Mouse (Mus musculus) C2C12 (cell line): ENCODE data around the gene Elovl6. TPM values are rescaled to one million over a fixed set of nuclear protein-coding genes. Genes with fewer than 3 reads are reported as not detected.

Source experiments
- H3K27me3 ChIP-seq: one replicate; pipeline ENCODE4 v1.6.1; 2011; ENCODE audit not compliant: control insufficient read depth, insufficient read depth, insufficient read length
- H3K36me3 ChIP-seq: one replicate; pipeline ENCODE4 v1.6.1; 2011; ENCODE audit not compliant: control insufficient read depth, insufficient read depth
- H3K4me3 ChIP-seq: one replicate; pipeline ENCODE4 v1.5.1; 2011; ENCODE audit warnings: mild to moderate bottlenecking, control low read depth; ENCODE audit not compliant: poor library complexity, insufficient read depth, severe bottlenecking
- H3K79me2 ChIP-seq: one replicate; pipeline ENCODE4 v1.6.1; 2011; ENCODE audit not compliant: control insufficient read depth, insufficient read depth
- H3K79me3 ChIP-seq: one replicate; pipeline ENCODE4 v1.6.1; 2011; ENCODE audit warnings: low read depth, control low read depth
- H3ac ChIP-seq: one replicate; pipeline ENCODE3; 2011; ENCODE audit warnings: low read depth; ENCODE audit not compliant: control insufficient read depth, insufficient read length
- CEBPB ChIP-seq: IDR thresholded peaks from one replicate; pipeline ENCODE4 v1.6.1; 2011; ENCODE audit warnings: low read depth, mild to moderate bottlenecking, control low read depth, moderate library complexity
- CTCF ChIP-seq: IDR thresholded peaks from one replicate; pipeline ENCODE4 v1.5.1; 2011; ENCODE audit not compliant: control insufficient read depth, insufficient read depth, insufficient read length
- FOSL1 ChIP-seq: IDR thresholded peaks from one replicate; pipeline ENCODE4 v1.8.0; 2011; ENCODE audit warnings: mild to moderate bottlenecking, low read length; ENCODE audit not compliant: poor library complexity, insufficient read depth, severe bottlenecking
- MAX ChIP-seq: IDR thresholded peaks from one replicate; pipeline ENCODE4 v1.6.1; 2011; ENCODE audit warnings: mild to moderate bottlenecking, control low read depth
- MYOD1 ChIP-seq: IDR thresholded peaks from one replicate; pipeline ENCODE4 v1.6.1; 2011; ENCODE audit warnings: low read depth; ENCODE audit not compliant: control insufficient read depth, insufficient read length
- MYOG ChIP-seq: IDR thresholded peaks from one replicate; pipeline ENCODE4 v1.6.1; 2011; ENCODE audit not compliant: control insufficient read depth, insufficient read length; ENCODE audit errors: extremely low read depth
- USF1 ChIP-seq: IDR thresholded peaks from one replicate; pipeline ENCODE4 v1.6.1; 2011; ENCODE audit warnings: low read depth, mild to moderate bottlenecking, control low read depth, moderate library complexity
- long read RNA-seq, 2 experiments: library from polyadenylated mRNA; unstranded; transcript quantifications; one replicate each; pipeline ENCODE4 v2.0.0; 2019 to 2020
- polyA plus RNA-seq: library from polyadenylated mRNA; unstranded; fragments of >200 nt; fragmentation: generic; extraction: Trizol; gene quantifications from one replicate; pipeline ENCODE4 v1.2.1, GENCODE M21; 2012; ENCODE audit warnings: missing spikeins

Elovl6 gene
- 8.0 TPM for polyA plus RNA-seq
- long read RNA-seq, experiment 1, full-length matches to known transcripts, result 16 of 23 reads
- long read RNA-seq, experiment 1, partial matches to known transcripts, result 2 of 23 reads
- long read RNA-seq, experiment 1, other reads (novel, unspliced or antisense), result 5 of 23 reads
- long read RNA-seq, experiment 2, full-length matches to known transcripts, result 122 of 134 reads
- long read RNA-seq, experiment 2, partial matches to known transcripts, result 4 of 134 reads
- long read RNA-seq, experiment 2, other reads (novel, unspliced or antisense), result 8 of 134 reads

GRCm38 (mm10) chr3:129532180-129532864 lies at the start of gene Elovl6:
TSS of gene Elovl6 (plus strand) at chr3:129532355.
- no peaks in the 10 kb centered on the region for H3K27me3 ChIP-seq
- H3K36me3 ChIP-seq, result no peaks in the 10 kb centered on the region
- peak within 1 kb of the TSS; percentile 92 for H3ac ChIP-seq
- H3K79me2 ChIP-seq, result peaks cover 44% of the 10 kb centered on the region
- TF ChIP-seq MAX (no peak), USF1 (no peak), MYOG (no peak), CTCF (no peak), CEBPB (no peak), MYOD1 (no peak), FOSL1 (no peak)
- peaks cover 24% of the 10 kb centered on the region for H3K79me3 ChIP-seq
- peak within 1 kb of the TSS; percentile 80 for H3K4me3 ChIP-seq

- Histone ChIP-seq H3ac (no peak overlapping the region), H3K36me3 (no peaks in the 10 kb centered on the region), H3K79me2 (no peaks in the 10 kb centered on the region), H3K4me3 (no peak overlapping the region), H3K27me3 (no peaks in the 10 kb centered on the region), H3K79me3 (no peaks in the 10 kb centered on the region)
- TF ChIP-seq FOSL1 (no peak), USF1 (no peak), CEBPB (no peak), MAX (no peak), MYOG (no peak), CTCF (no peak), MYOD1 (no peak)
Observed at GRCm38 (mm10) chr3:129488774-129489173, 43.4 kb upstream of the Elovl6 start.

GRCm38 (mm10) chr3:129494123-129494522 lies 38.0 kb upstream of the Elovl6 start:
- TF ChIP-seq CTCF (no peak), MAX (no peak), MYOG (no peak), USF1 (no peak), FOSL1 (no peak), CEBPB (no peak), MYOD1 (no peak)
- H3K27me3 ChIP-seq, result no peaks in the 10 kb centered on the region

GRCm38 (mm10) chr3:129494731-129495130 lies 37.4 kb upstream of the Elovl6 start:
- Histone ChIP-seq H3K4me3 (no peak overlapping the region), H3K79me2 (no peaks in the 10 kb centered on the region), H3K79me3 (no peaks in the 10 kb centered on the region), H3K36me3 (no peaks in the 10 kb centered on the region), H3ac (no peak overlapping the region), H3K27me3 (no peaks in the 10 kb centered on the region)
- TF ChIP-seq FOSL1 (no peak), MAX (no peak), CTCF (no peak), MYOG (no peak), MYOD1 (no peak), CEBPB (no peak), USF1 (no peak)

More at GRCm38 (mm10) chr3:129494123-129494522, 38.0 kb upstream of the Elovl6 start:
- Histone ChIP-seq H3K4me3 (no peak overlapping the region), H3ac (no peak overlapping the region), H3K79me2 (no peaks in the 10 kb centered on the region), H3K79me3 (no peaks in the 10 kb centered on the region), H3K36me3 (no peaks in the 10 kb centered on the region)

- no peak for TF ChIP-seq MYOD1
- no peak for TF ChIP-seq CTCF
- TF ChIP-seq USF1, result no peak
- no peak for TF ChIP-seq FOSL1
- no peak for TF ChIP-seq MAX
- TF ChIP-seq CEBPB, result no peak
- no peak for TF ChIP-seq MYOG
Observed at GRCm38 (mm10) chr3:129503781-129504180, 28.4 kb upstream of the Elovl6 start.

GRCm38 (mm10) chr3:129504928-129505327 lies 27.2 kb upstream of the Elovl6 start:
- Histone ChIP-seq H3K27me3 (no peaks in the 10 kb centered on the region), H3K36me3 (no peaks in the 10 kb centered on the region)
- TF ChIP-seq USF1 (no peak), MAX (no peak), CEBPB (no peak), MYOG (no peak)

More at GRCm38 (mm10) chr3:129503781-129504180, 28.4 kb upstream of the Elovl6 start:
- Histone ChIP-seq H3ac (no peak overlapping the region), H3K79me3 (no peaks in the 10 kb centered on the region), H3K79me2 (no peaks in the 10 kb centered on the region), H3K36me3 (no peaks in the 10 kb centered on the region), H3K4me3 (no peak overlapping the region), H3K27me3 (no peaks in the 10 kb centered on the region)

More at GRCm38 (mm10) chr3:129504928-129505327, 27.2 kb upstream of the Elovl6 start:
- Histone ChIP-seq H3K79me2 (no peaks in the 10 kb centered on the region), H3K4me3 (no peak overlapping the region), H3ac (no peak overlapping the region), H3K79me3 (no peaks in the 10 kb centered on the region)
